Mouse (Mus musculus) liver, adult 2 months (tissue): ENCODE measurements around the gene Eif6. TPM values are rescaled to one million over a fixed set of nuclear protein-coding genes. Genes with fewer than 3 reads are reported as not detected.
A peak's percentile ranks its signal among the peaks of the same experiment; 100 is the strongest.

Experiments
- DNase-seq: peaks from one replicate; pipeline ENCODE4 v3.0.0-alpha.2; 2011; ENCODE audit warnings: low read depth, low spot score; ENCODE audit errors: extremely low read depth
- H3K27ac ChIP-seq: fragments of 200-500 bp; replicated peaks from 2 replicates; pipeline ENCODE4 v1.5.1; 2012; ENCODE audit warnings: low read depth, mild to moderate bottlenecking, control low read depth, inconsistent platforms, low read length; ENCODE audit not compliant: insufficient read depth
- H3K27me3 ChIP-seq: fragments of 200-500 bp; 2 replicates; pipeline ENCODE4 v1.6.1; 2012; ENCODE audit warnings: mild to moderate bottlenecking, moderate library complexity, low read length, inconsistent platforms; ENCODE audit not compliant: control insufficient read depth, insufficient read depth
- H3K36me3 ChIP-seq: fragments of 200-500 bp; 2 replicates; pipeline ENCODE4 v1.6.1; 2012; ENCODE audit warnings: low read length, inconsistent platforms; ENCODE audit not compliant: control insufficient read depth, insufficient read depth
- H3K4me1 ChIP-seq: fragments of 200-500 bp; 2 replicates; pipeline ENCODE4 v1.6.1; 2011; ENCODE audit warnings: low read length; ENCODE audit not compliant: control insufficient read depth, insufficient read depth
- H3K4me3 ChIP-seq: fragments of 200-500 bp; 2 replicates; pipeline ENCODE4 v1.5.1; 2011; ENCODE audit warnings: low read depth, mild to moderate bottlenecking, control low read depth, low read length, moderate library complexity; ENCODE audit not compliant: insufficient read depth
- H3K79me2 ChIP-seq: fragments of 200-500 bp; 2 replicates; pipeline ENCODE4 v1.6.1; 2012; ENCODE audit warnings: inconsistent platforms, mild to moderate bottlenecking, low read length, moderate library complexity; ENCODE audit not compliant: control insufficient read depth, insufficient read depth
- H3K9ac ChIP-seq: fragments of 200-500 bp; 2 replicates; pipeline ENCODE4 v1.6.1; 2012; ENCODE audit warnings: low read depth, mild to moderate bottlenecking, control low read depth, inconsistent platforms, low read length
- CTCF ChIP-seq: fragments of 200-500 bp; IDR thresholded peaks from 2 replicates; pipeline ENCODE4 v1.5.1; 2011; ENCODE audit warnings: low read depth, low read length, control low read depth
- POLR2A ChIP-seq: fragments of 200-500 bp; IDR thresholded peaks from 2 replicates; pipeline ENCODE4 v1.6.1; 2011; ENCODE audit warnings: low read length, control low read depth; ENCODE audit not compliant: insufficient read depth; ENCODE audit errors: extremely low read depth
- WGBS: fragments of 180-500 bp; shearing (Covaris S2); methylation state at CpG from one replicate; pipeline ENCODE4 v1.1.7; 2018; 5-methylcytosine and 5-hydroxymethylcytosine counted together
- polyA plus RNA-seq: library from polyadenylated mRNA; depleted of rRNA; stranded (reverse); fragments of >200 nt; gene quantifications from 2 replicates; pipeline ENCODE4 v1.2.3, GENCODE M21; 2012
- total RNA-seq: library from RNA; depleted of rRNA; stranded (reverse); fragments of >200 nt; gene quantifications from 2 replicates; pipeline ENCODE4 v1.2.3, GENCODE M21; 2014

The Eif6 gene
- total and polyA plus RNA-seq, 2 experiments, result 41.0 to 84.4 TPM

- no peak for TF ChIP-seq CTCF
- TF ChIP-seq POLR2A, result no peak
- Histone ChIP-seq H3K27me3 (no peaks in the 10 kb centered on the region), H3K4me1 (no peaks in the 10 kb centered on the region), H3K9ac (no peak overlapping the region), H3K36me3 (no peaks in the 10 kb centered on the region), H3K27ac (no peak overlapping the region), H3K79me2 (no peaks in the 10 kb centered on the region), H3K4me3 (no peak overlapping the region)
- WGBS, result 78% methylated on average over 3 of the region's 3 CpGs
- DNase-seq, result no peak
Observed at GRCm38 (mm10) chr2:155779506-155779905, 47.2 kb downstream of the Eif6 start.

GRCm38 (mm10) chr2:155779066-155779465 lies 47.7 kb downstream of the Eif6 start:
- DNase-seq, result no peak
- no peaks in the 10 kb centered on the region for H3K79me2 ChIP-seq
- H3K27me3 ChIP-seq, result peaks cover 3% of the 10 kb centered on the region; the same call in 1 of the 2 replicates
- no peak overlapping the region for H3K27ac ChIP-seq
- H3K36me3 ChIP-seq, result no peaks in the 10 kb centered on the region
- TF ChIP-seq CTCF (no peak), POLR2A (no peak)
- no peaks in the 10 kb centered on the region for H3K4me1 ChIP-seq
- no peak overlapping the region for H3K4me3 ChIP-seq
- 18% methylated on average over 6 of the region's 7 CpGs for WGBS
- no peak overlapping the region for H3K9ac ChIP-seq

- Histone ChIP-seq H3K27me3 (peaks cover 6% of the 10 kb centered on the region; the same call in 1 of the 2 replicates), H3K9ac (no peak overlapping the region), H3K4me1 (no peaks in the 10 kb centered on the region), H3K79me2 (no peaks in the 10 kb centered on the region), H3K36me3 (no peaks in the 10 kb centered on the region), H3K27ac (no peak overlapping the region), H3K4me3 (no peak overlapping the region)
- no peak for DNase-seq
- TF ChIP-seq CTCF, result no peak
- TF ChIP-seq POLR2A, result no peak
- 72% methylated on average over 6 of the region's 6 CpGs for WGBS
Observed at GRCm38 (mm10) chr2:155778004-155778403, 48.7 kb downstream of the Eif6 start.

- no peak for TF ChIP-seq POLR2A
- no peak for TF ChIP-seq CTCF
- Histone ChIP-seq H3K27me3 (peaks cover 6% of the 10 kb centered on the region; the same call in 1 of the 2 replicates), H3K79me2 (no peaks in the 10 kb centered on the region), H3K4me3 (no peak overlapping the region), H3K4me1 (no peaks in the 10 kb centered on the region), H3K36me3 (no peaks in the 10 kb centered on the region), H3K27ac (no peak overlapping the region), H3K9ac (no peak overlapping the region)
- 86% methylated on average over 4 of the region's 4 CpGs for WGBS
- no peak for DNase-seq
Observed at GRCm38 (mm10) chr2:155777688-155777985, 49.1 kb downstream of the Eif6 start.

GRCm38 (mm10) chr2:155776824-155777687 lies 49.7 kb downstream of the Eif6 start:
- H3K27ac ChIP-seq, result no peak overlapping the region
- DNase-seq, result no peak
- WGBS, result 63% methylated on average over 10 of the region's 10 CpGs
- H3K36me3 ChIP-seq, result no peaks in the 10 kb centered on the region
- H3K27me3 ChIP-seq, result peaks cover 6% of the 10 kb centered on the region; the same call in 1 of the 2 replicates
- no peak overlapping the region for H3K9ac ChIP-seq
- no peaks in the 10 kb centered on the region for H3K4me1 ChIP-seq
- no peak overlapping the region for H3K4me3 ChIP-seq
- no peaks in the 10 kb centered on the region for H3K79me2 ChIP-seq
- no peak for TF ChIP-seq CTCF
- TF ChIP-seq POLR2A, result no peak

GRCm38 (mm10) chr2:155775685-155776263 lies 51.0 kb downstream of the Eif6 start:
- Histone ChIP-seq H3K4me1 (no peaks in the 10 kb centered on the region), H3K9ac (no peak overlapping the region), H3K27ac (no peak overlapping the region), H3K79me2 (no peaks in the 10 kb centered on the region), H3K27me3 (peaks cover 6% of the 10 kb centered on the region; the same call in 1 of the 2 replicates), H3K4me3 (peak overlapping the region; percentile 17; the same call in 1 of the 2 replicates), H3K36me3 (no peaks in the 10 kb centered on the region)
- DNase-seq, result no peak
- WGBS, result 4% methylated on average over 43 of the region's 44 CpGs
- no peak for TF ChIP-seq CTCF
- no peak for TF ChIP-seq POLR2A
